Mouse (Mus musculus) ES-Bruce4 (cell line): ENCODE data around the gene Slc35f6.

Source experiments
- CTCF ChIP-seq: IDR thresholded peaks from one replicate; pipeline ENCODE4 v1.8.1; 2011; ENCODE audit warnings: low read depth, low read length
- EP300 ChIP-seq: IDR thresholded peaks from 2 replicates; pipeline ENCODE4 v1.6.1; 2011; ENCODE audit warnings: low read depth, low read length; ENCODE audit not compliant: insufficient read depth

- no peak for TF ChIP-seq CTCF
- no peak for TF ChIP-seq EP300
These were observed 24.9 kb upstream of the Slc35f6 start for GRCm38 (mm10) chr5:30622841-30623185.
